ENCODE assay signal across 11 mouse cellular contexts in the genomic region with DNA sequence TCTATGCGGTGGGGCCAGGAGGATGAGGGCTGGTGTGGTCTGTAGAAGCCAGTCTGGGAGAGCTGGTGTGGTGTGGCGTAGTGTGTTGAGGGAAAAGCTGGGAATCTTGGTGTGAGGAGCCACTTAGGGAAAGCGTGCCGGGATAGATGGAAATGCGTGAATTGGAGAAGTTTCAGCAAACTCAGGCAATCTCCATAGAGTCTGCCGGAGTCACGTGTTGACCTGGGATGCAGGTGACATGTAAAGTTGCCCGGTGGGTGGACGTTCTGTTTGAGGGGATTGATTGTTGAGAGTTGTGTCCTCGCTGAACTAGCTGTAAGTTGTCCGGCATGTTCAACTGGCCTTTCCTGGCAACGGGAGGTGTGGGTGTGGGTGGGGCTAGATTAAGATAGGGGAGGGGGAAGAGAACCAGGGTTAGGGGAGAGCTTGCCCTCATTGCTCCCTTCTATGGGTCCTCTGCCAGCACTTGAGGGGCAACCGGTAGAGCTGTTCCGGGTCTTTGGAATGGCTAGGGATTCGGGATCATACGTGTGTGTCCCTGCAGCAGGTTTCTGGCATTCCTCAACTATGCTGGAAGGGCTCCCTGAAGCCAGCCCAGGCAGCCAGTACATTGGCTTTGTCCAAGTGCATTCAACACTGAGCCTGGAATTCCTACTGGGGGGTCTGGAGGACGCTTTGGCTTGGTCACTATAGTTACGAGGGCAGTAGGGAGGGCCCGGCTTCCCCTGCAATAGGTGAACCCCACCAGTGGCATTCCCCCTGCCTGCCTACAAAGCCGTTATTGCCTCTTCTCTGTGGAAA. TPM values are rescaled to one million over a fixed set of nuclear protein-coding genes. Genes with fewer than 3 reads are reported as not detected.
DNase-seq lines count a peak whose midpoint lies in the region; ATAC-seq and TF ChIP-seq lines count a peak whose summit lies in the region.
"Had no signal": no experiment of that assay in that cellular context is flagged by ENCODE, and none has a peak within 500 bp of the region (broad histone marks: within the 10 kb centered on the region; RNA-seq: fewer than 3 reads in every experiment).

No protein-coding gene starts in this region.

- no peaks in the 10 kb centered on the region for H3K9me3 ChIP-seq in heart, embryonic 16.5 days (replicated peaks; ENCODE audit: control insufficient read depth, low read length)
- no peaks in the 10 kb centered on the region for H3K9me3 ChIP-seq in embryonic facial prominence, embryonic 12.5 days
- H3K9me3 ChIP-seq in intestine, embryonic 14.5 days (ENCODE audit: control insufficient read depth, low read length), result no peaks in the 10 kb centered on the region
- H3K9me3 ChIP-seq in midbrain, postnatal 0 days (ENCODE audit: low read length), result no peaks in the 10 kb centered on the region

- intact Hi-C loops in gastrocnemius, postnatal 14 days (cut with DNase I; ENCODE audit: low total_unique reads), result no loop called here

- H3K4me2 ChIP-seq in heart, embryonic 16.5 days (ENCODE audit: low read depth, low read length), result peak overlapping the region; percentile 57
- H3K4me2 ChIP-seq in embryonic facial prominence, embryonic 12.5 days (replicated peaks), result peak overlapping the region; percentile 48
- peak overlapping the region; percentile 61 for H3K4me2 ChIP-seq in intestine, embryonic 14.5 days (ENCODE audit: low read length)
- H3K4me2 ChIP-seq in midbrain, postnatal 0 days (ENCODE audit: low read depth, low read length, poor library complexity, severe bottlenecking), result peak overlapping the region; percentile 24

- DNase-seq in heart, postnatal 4 days, result no peak
- no peak for DNase-seq in intestine, embryonic 14.5 days (ENCODE audit: low spot score)
- DNase-seq in midbrain, postnatal 0 days (ENCODE audit: low spot score), result no peak
- no peak for DNase-seq in gastrocnemius, postnatal 14 days
- DNase-seq in cerebellum, adult 11 months, result no peak
- no peak for DNase-seq in kidney, postnatal 10 days
- DNase-seq: adrenal gland, postnatal 36 days; kidney, postnatal 25 days had no signal

- no peak for ATAC-seq in heart, embryonic 16.5 days (replicated peaks; ENCODE audit: extremely low read depth, insufficient read depth, low FRiP score)
- ATAC-seq in embryonic facial prominence, embryonic 12.5 days (ENCODE audit: insufficient number of reproducible peaks, insufficient read depth, low FRiP score, low TSS enrichment), result no peak
- no peak for ATAC-seq in intestine, embryonic 14.5 days (replicated peaks; ENCODE audit: low FRiP score, low TSS enrichment, low read depth)
- no peak for ATAC-seq in midbrain, postnatal 0 days (ENCODE audit: low FRiP score)
- ATAC-seq: CD4-positive, CD25-positive, alpha-beta regulatory T cell, adult 4 months had no signal

- H3K4me1 ChIP-seq in heart, embryonic 16.5 days (ENCODE audit: control insufficient read depth, insufficient read depth, low read length), result peaks cover 22% of the 10 kb centered on the region
- H3K4me1 ChIP-seq in embryonic facial prominence, embryonic 12.5 days, result peaks cover 46% of the 10 kb centered on the region
- H3K4me1 ChIP-seq in intestine, embryonic 14.5 days (replicated peaks; ENCODE audit: control insufficient read depth, insufficient read depth, low read length), result peaks cover 36% of the 10 kb centered on the region
- peaks cover 12% of the 10 kb centered on the region for H3K4me1 ChIP-seq in midbrain, postnatal 0 days (ENCODE audit: insufficient read depth, low read length)

- 17% methylated on average over 20 of the region's 20 CpGs for WGBS in heart, embryonic 16.5 days
- 13% methylated on average over 20 of the region's 20 CpGs for WGBS in embryonic facial prominence, embryonic 12.5 days
- 14% methylated on average over 20 of the region's 20 CpGs for WGBS in intestine, embryonic 14.5 days
- WGBS in midbrain, postnatal 0 days, result 16% methylated on average over 20 of the region's 20 CpGs

- H3K27ac ChIP-seq in heart, embryonic 16.5 days (ENCODE audit: low read length), result no peak overlapping the region
- H3K27ac ChIP-seq in embryonic facial prominence, embryonic 12.5 days, result no peak overlapping the region
- no peak overlapping the region for H3K27ac ChIP-seq in intestine, embryonic 14.5 days (ENCODE audit: low read depth)
- H3K27ac ChIP-seq in midbrain, postnatal 0 days (ENCODE audit: low read depth, low read length), result no peak overlapping the region

- H3K9ac ChIP-seq in heart, embryonic 16.5 days (ENCODE audit: low read length), result no peak overlapping the region
- peak overlapping the region; percentile 48 for H3K9ac ChIP-seq in embryonic facial prominence, embryonic 12.5 days
- H3K9ac ChIP-seq in intestine, embryonic 14.5 days (ENCODE audit: low read length), result no peak overlapping the region; the same call in 1 of the 2 replicates
- no peak overlapping the region for H3K9ac ChIP-seq in midbrain, postnatal 0 days (replicated peaks; ENCODE audit: low read length, poor library complexity, severe bottlenecking)

- peaks cover 8% of the 10 kb centered on the region for H3K27me3 ChIP-seq in heart, embryonic 16.5 days (ENCODE audit: control insufficient read depth, insufficient read depth, low read length)
- peaks cover 23% of the 10 kb centered on the region for H3K27me3 ChIP-seq in embryonic facial prominence, embryonic 12.5 days
- H3K27me3 ChIP-seq in intestine, embryonic 14.5 days (replicated peaks; ENCODE audit: control insufficient read depth, insufficient read depth, low read length), result no peaks in the 10 kb centered on the region
- H3K27me3 ChIP-seq in midbrain, postnatal 0 days (ENCODE audit: insufficient read depth, low read length), result no peaks in the 10 kb centered on the region

- no peak for TF ChIP-seq CTCF in midbrain, postnatal 0 days (IDR thresholded peaks at IDR 0.05)

- no peaks in the 10 kb centered on the region for H3K36me3 ChIP-seq in heart, embryonic 16.5 days (ENCODE audit: control insufficient read depth, insufficient read depth)
- H3K36me3 ChIP-seq in embryonic facial prominence, embryonic 12.5 days, result no peaks in the 10 kb centered on the region
- no peaks in the 10 kb centered on the region for H3K36me3 ChIP-seq in intestine, embryonic 14.5 days (ENCODE audit: control insufficient read depth, insufficient read depth, low read length)
- no peaks in the 10 kb centered on the region for H3K36me3 ChIP-seq in midbrain, postnatal 0 days (ENCODE audit: insufficient read depth, low read length)

- peak overlapping the region; percentile 35; the same call in 1 of the 2 replicates for H3K4me3 ChIP-seq in heart, embryonic 16.5 days (ENCODE audit: low read length)
- peak overlapping the region; percentile 29 for H3K4me3 ChIP-seq in embryonic facial prominence, embryonic 12.5 days
- peak overlapping the region; percentile 31 for H3K4me3 ChIP-seq in intestine, embryonic 14.5 days (ENCODE audit: low read depth, low read length)
- H3K4me3 ChIP-seq in midbrain, postnatal 0 days (ENCODE audit: low read depth, low read length), result peak overlapping the region; percentile 14; the same call in 1 of the 2 replicates

RNA-seq across cellular contexts. Expression of gene Crb2, which starts 0.8 kb away (rescaled TPM):
- 0.87 and 1.2 TPM in 2 replicates for polyA plus RNA-seq in heart, embryonic 16.5 days (2015; fragmentation: Nextera tagmentation; extraction: Ambion mirVana)
- total RNA-seq in heart, postnatal 4 days (2021), result 1 to 10 TPM; 1.5 to 2.0 TPM
- polyA plus RNA-seq in embryonic facial prominence, embryonic 12.5 days (2016; fragmentation: Nextera tagmentation; extraction: Ambion mirVana), result 3.2 and 3.8 TPM in 2 replicates
- polyA plus RNA-seq in intestine, embryonic 14.5 days (2014; fragmentation: Nextera tagmentation; extraction: Ambion mirVana), result 3.6 and 4.2 TPM in 2 replicates
- 3.7 and 4.8 TPM in 2 replicates for total RNA-seq in midbrain, postnatal 0 days (2014; rRNA removed)
- 1.6 and 1.7 TPM in 2 replicates for polyA plus RNA-seq in midbrain, postnatal 0 days (2015; fragmentation: Nextera tagmentation; extraction: Ambion mirVana)
- under 1 TPM; 0.11 to 0.12 TPM for total RNA-seq in gastrocnemius, postnatal 14 days (2021)
